Mouse (Mus musculus): Measurements from ENCODE around the gene Bcl2l15.

The Bcl2l15 gene

DNA sequence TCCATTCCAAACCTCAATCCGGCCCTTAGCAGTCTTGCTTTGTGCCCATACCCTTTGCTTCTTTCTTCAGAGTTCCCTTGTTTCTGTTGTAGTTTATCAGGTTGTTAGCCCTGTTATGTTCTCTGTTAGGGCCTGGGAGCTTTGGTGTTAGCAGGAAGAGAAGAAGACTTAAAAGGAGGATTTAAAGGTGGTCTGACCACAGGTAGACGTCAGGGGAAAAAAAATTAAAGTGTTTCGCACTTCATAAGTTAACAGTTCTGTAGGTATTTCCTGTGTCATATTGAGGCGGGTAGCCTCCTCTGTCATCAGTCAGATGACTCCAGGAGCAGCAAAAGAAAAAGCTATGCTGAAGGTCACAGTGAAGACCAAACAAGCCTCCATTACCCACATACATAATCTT lies 35.6 kb downstream of the Bcl2l15 start:
- 89% methylated on average over 4 of the region's 4 CpGs for WGBS

DNA sequence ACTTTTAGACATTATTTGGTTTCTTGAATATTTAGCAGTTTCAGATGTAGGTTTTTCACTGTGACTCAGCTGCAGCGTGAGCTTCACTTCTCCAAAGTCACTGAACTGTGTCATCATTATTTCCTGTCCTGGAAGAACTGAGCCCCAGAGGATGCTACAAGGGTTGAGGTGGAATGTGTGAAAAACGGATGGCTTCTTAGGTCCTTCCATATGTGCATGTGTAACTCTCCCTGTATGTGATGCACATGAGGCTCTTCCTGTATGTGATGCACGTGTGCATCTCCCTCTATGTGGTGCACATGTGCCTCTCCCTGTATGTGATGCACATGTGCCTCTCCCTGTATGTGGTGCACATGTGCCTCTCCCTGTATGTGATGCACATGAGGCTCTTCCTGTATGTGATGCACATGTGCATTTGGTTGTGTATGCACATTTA lies 40.3 kb downstream of the Bcl2l15 start:
- WGBS = 57% methylated on average over 3 of the region's 3 CpGs

GRCm38 (mm10) chr3:103874329-103874728 lies 41.9 kb downstream of the Bcl2l15 start:
- 81% methylated on average over 7 of the region's 7 CpGs for WGBS

DNA sequence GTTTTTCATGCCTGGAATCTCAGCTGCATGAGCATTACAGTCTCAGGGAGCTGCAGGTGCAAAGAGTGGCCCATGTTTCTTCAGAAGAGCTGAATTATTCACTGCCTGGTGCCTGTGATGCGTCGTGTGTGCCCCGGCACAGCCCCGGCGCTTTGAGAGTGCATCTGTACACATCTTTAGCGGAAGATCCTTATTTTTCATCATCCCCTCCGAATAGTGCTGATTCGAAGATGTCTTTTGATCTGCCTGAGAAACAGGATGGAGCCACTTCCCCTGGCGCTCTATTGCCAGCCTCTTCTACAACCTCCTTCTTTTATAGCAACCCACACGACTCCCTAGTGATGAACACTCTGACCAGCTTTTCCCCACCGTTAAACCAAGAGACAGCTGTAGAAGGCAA lies 53.5 kb downstream of the Bcl2l15 start:
- 57% methylated on average over 11 of the region's 11 CpGs for WGBS

DNA sequence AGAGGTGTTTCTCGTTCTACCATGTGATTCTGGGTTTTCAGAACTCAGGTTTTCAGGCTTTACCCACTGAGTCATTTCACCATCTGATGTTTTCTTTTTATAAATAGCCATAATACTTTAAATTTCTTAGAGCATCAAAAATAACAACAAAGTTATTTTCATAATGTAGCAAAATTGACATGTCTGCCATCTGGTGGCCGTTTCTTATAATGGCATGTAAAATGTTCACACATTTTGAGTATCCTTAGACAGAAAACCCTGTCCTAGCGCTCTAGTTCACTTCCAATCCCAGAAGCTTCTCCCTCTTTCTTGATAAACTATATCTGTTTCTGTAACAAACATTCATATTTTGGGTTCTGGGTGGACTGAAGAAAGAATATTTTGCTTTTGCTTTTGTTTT lies 55.2 kb downstream of the Bcl2l15 start:
- WGBS = 16% methylated on average over 3 of the region's 3 CpGs

DNA sequence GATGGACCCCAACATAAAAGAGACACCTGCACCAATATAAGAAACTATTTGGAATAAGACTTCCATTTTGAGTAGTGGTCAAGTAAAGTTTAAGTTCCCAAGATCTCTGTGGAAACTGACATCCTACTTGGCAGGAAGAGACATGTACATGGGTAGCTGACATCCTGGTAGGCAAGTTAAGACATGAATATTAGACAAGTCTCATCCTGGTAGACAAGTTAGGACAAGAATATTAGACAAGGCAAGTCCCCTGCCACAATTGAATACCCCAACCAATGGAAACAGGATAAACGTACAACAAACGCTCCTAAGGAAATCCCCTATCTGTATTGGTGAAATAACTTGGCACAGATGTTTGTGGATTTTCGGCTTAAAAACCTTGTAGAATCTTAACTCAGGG lies 61.0 kb downstream of the Bcl2l15 start:
- WGBS = 92% methylated on average over 3 of the region's 3 CpGs
